Mouse (Mus musculus) ES-Bruce4 (cell line): Measurements from ENCODE around the gene Maml3. TPM values are rescaled to one million over a fixed set of nuclear protein-coding genes. Genes with fewer than 3 reads are reported as not detected.

Experiments
- H3K27ac ChIP-seq: 2 replicates; pipeline ENCODE4 v1.5.1; 2012; ENCODE audit warnings: low read length, inconsistent platforms; ENCODE audit not compliant: insufficient read depth
- H3K27me3 ChIP-seq: 2 replicates; pipeline ENCODE4 v1.6.1; 2012; ENCODE audit warnings: mild to moderate bottlenecking, low read length, inconsistent platforms; ENCODE audit not compliant: control insufficient read depth, poor library complexity, insufficient read depth, severe bottlenecking
- H3K36me3 ChIP-seq: 2 replicates; pipeline ENCODE4 v1.6.1; 2012; ENCODE audit warnings: inconsistent platforms, mild to moderate bottlenecking, low read length, moderate library complexity; ENCODE audit not compliant: control insufficient read depth, poor library complexity, insufficient read depth, severe bottlenecking
- H3K4me1 ChIP-seq: one replicate; pipeline ENCODE4 v1.8.1; 2011; ENCODE audit warnings: low read length; ENCODE audit not compliant: control insufficient read depth, insufficient read depth
- H3K4me3 ChIP-seq: 2 replicates; pipeline ENCODE4 v1.5.1; 2011; ENCODE audit warnings: low read depth, mild to moderate bottlenecking, low read length
- H3K9ac ChIP-seq: 2 replicates; pipeline ENCODE4 v1.6.1; 2012; ENCODE audit warnings: low read depth, mild to moderate bottlenecking, inconsistent platforms; ENCODE audit not compliant: poor library complexity, severe bottlenecking
- H3K9me3 ChIP-seq: replicated peaks from 2 replicates; pipeline ENCODE4 v1.6.1; 2012; ENCODE audit warnings: mild to moderate bottlenecking, low read length, inconsistent platforms; ENCODE audit not compliant: control insufficient read depth, poor library complexity, insufficient read depth, severe bottlenecking
- CTCF ChIP-seq: IDR thresholded peaks from one replicate; pipeline ENCODE4 v1.8.1; 2011; ENCODE audit warnings: low read depth, low read length
- EP300 ChIP-seq: IDR thresholded peaks from 2 replicates; pipeline ENCODE4 v1.6.1; 2011; ENCODE audit warnings: low read depth, low read length; ENCODE audit not compliant: insufficient read depth
- POLR2A ChIP-seq: IDR thresholded peaks from one replicate; pipeline ENCODE4 v1.8.1; 2011; ENCODE audit warnings: low read length; ENCODE audit not compliant: insufficient read depth
- polyA plus RNA-seq: library from polyadenylated mRNA; stranded (reverse); fragments of >200 nt; gene quantifications from 2 replicates; pipeline ENCODE4 v1.2.4, GENCODE M21; 2011; ENCODE audit warnings: low read depth; ENCODE audit not compliant: missing spikeins, insufficient read depth, insufficient read length

Maml3 gene
- polyA plus RNA-seq, 1 experiment: 5.7 TPM

DNA sequence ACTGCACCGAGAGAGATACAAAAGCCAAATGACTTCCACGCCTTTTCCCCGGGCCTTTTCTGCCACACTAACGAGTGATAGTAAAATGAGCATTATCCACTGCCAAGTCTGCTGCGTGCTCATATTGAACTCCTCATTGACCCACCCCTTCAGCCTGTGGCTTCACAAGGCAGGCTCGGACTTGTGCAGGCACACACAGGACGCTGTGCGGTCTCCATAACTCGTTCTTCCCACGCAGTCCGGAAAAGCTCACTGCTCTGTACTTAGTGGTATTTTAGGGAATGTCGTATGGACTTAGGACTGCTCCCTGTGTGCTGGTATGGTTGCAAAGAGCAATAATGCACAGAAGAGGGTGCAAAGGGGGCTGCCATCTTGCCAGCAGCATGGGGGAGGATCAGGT is 262.7 kb downstream of the Maml3 start:
- H3K36me3 ChIP-seq: no peaks in the 10 kb centered on the region
- H3K27me3 ChIP-seq: no peaks in the 10 kb centered on the region
- no peak for TF ChIP-seq EP300
- TF ChIP-seq POLR2A: no peak
- no peak for TF ChIP-seq CTCF
- H3K4me1 ChIP-seq: no peaks in the 10 kb centered on the region
- no peak overlapping the region for H3K4me3 ChIP-seq
- no peak overlapping the region for H3K27ac ChIP-seq
- H3K9me3 ChIP-seq: no peaks in the 10 kb centered on the region
- H3K9ac ChIP-seq: no peak overlapping the region

DNA sequence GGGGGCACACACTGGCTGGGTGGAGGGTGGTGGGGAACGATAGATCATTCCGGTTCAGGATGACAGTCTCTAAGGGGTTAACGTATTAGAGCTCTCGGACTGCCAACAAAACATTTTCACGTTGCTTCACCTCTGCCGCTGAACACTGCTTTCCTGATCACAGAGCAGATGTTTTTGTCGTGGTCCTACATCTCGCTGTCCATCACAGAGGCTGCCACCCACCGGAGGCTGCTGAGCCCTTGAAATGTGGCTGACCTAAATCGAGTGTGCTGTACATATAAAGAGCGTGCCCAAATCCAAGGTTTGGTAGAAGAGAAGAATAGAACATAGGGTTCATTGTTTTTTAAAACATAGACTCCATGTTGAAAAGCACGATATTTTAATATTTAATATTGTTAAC is 263.3 kb downstream of the Maml3 start:
- Histone ChIP-seq H3K27ac (no peak overlapping the region), H3K9me3 (no peaks in the 10 kb centered on the region), H3K27me3 (no peaks in the 10 kb centered on the region), H3K4me3 (no peak overlapping the region), H3K4me1 (no peaks in the 10 kb centered on the region), H3K9ac (no peak overlapping the region), H3K36me3 (no peaks in the 10 kb centered on the region)
- TF ChIP-seq CTCF (no peak), EP300 (no peak), POLR2A (no peak)

DNA sequence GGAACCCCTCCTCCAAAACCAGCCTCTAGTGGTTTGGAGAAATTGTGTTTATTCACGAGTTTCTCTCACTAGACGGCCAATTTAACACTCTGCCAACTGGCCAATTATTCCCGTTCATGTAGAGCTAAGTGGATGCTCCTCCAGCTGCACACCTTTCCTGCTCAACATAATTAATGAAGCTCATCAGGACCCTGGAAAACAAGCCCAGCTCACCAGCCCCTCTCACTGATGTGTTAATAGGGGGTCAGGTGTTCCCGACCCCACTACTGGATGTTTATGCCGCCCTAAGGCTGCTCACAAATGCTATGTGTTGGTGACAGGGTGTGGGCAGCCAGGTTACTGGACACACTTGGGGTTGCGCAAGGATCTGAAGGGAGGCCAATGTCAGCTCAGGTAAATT is 263.7 kb downstream of the Maml3 start:
- no peak for TF ChIP-seq EP300
- no peak for TF ChIP-seq CTCF
- TF ChIP-seq POLR2A: no peak
- no peak overlapping the region for H3K4me3 ChIP-seq
- no peaks in the 10 kb centered on the region for H3K27me3 ChIP-seq
- H3K36me3 ChIP-seq: no peaks in the 10 kb centered on the region
- H3K9ac ChIP-seq: no peak overlapping the region
- H3K4me1 ChIP-seq: no peaks in the 10 kb centered on the region
- H3K9me3 ChIP-seq: no peaks in the 10 kb centered on the region
- no peak overlapping the region for H3K27ac ChIP-seq

DNA sequence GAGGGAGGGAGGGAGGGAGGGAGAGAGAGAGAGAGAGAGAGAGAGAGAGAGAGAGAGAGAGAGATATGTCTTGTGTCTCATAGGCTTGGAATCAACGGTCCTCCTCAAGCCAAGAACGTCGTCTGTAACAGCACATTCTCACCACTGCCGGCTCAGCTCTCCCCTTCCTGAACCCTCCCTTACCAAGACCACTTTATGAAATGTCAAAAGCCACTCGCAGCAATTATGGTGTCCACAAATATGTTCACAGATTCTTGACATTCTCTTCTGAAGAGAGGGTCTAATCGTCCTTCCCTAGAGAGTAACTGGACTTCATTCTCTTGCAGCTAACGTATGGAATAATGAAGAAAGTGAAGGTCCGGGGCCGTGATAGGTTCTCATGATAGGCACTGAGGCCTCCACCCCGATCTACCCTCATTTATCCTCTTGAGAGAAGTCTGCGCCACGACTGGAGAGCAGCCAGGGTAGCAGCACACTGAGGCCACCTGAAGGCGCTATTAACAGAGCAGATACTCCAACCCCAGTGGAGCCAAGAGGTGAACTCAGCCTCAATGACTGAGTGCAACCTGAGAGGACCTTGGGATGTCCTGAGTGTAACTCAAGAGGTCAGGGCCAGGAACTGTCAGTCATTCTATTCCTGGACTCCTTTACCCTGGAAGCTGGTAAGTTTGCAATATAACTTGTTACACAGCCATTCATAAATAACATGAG is 264.6 kb downstream of the Maml3 start:
- Histone ChIP-seq H3K36me3 (no peaks in the 10 kb centered on the region), H3K9ac (no peak overlapping the region), H3K27ac (no peak overlapping the region), H3K4me3 (no peak overlapping the region), H3K27me3 (no peaks in the 10 kb centered on the region), H3K4me1 (no peaks in the 10 kb centered on the region), H3K9me3 (no peaks in the 10 kb centered on the region)
- no peak for TF ChIP-seq POLR2A
- TF ChIP-seq CTCF: no peak
- no peak for TF ChIP-seq EP300

DNA sequence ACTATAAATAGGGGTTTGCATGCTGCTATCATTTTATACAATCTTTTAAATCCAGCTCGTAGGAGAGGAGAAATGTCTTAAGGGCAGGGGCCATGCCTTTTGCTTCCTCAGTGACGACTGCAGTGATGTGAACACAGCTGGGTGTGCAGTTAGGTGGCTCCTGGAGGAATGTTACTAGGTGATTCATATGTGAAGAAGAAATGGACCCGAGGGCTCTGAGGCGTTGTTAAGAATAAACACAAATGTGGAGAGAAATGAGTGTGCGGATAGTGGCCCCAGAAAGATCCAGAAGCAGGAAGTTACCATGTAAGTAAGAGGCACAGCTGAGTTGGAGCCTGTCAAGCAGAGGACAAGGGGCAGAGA is 265.5 kb downstream of the Maml3 start:
- Histone ChIP-seq H3K9ac (no peak overlapping the region), H3K4me1 (no peaks in the 10 kb centered on the region), H3K27ac (no peak overlapping the region), H3K36me3 (no peaks in the 10 kb centered on the region), H3K4me3 (no peak overlapping the region), H3K9me3 (no peaks in the 10 kb centered on the region), H3K27me3 (no peaks in the 10 kb centered on the region)
- no peak for TF ChIP-seq EP300
- no peak for TF ChIP-seq POLR2A
- no peak for TF ChIP-seq CTCF

DNA sequence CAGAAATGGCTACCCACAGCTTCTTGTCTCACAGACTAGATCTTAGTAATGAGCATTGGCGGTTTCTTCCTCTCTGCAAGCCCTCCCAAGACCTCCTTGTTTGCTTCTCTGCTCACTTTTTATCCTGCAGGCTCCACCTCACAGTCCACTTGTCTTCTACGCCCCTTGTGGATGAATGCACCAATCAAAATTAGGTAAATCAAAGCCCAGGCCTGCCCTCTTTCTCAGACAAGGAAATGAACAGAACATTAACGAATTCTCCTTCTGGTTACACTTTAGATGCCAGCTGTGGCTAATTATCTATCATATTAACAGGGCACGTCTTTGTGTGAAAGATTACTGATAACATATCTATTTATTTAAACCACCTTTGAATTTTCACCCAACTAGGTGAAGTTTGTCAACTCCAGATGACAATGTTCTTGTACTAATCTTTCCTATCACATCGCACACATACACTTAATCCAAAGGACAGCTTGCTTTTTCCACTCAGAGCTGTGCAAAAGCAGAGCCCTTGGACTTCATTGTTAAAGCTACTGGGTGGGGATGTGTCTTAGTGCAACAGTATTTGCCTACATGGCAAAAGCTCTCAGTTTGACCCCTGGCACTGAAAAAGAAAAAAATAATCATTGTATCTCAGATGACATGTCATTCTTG is 266.1 kb downstream of the Maml3 start:
- H3K4me3 ChIP-seq: no peak overlapping the region
- H3K36me3 ChIP-seq: no peaks in the 10 kb centered on the region
- no peaks in the 10 kb centered on the region for H3K4me1 ChIP-seq
- no peak overlapping the region for H3K9ac ChIP-seq
- no peaks in the 10 kb centered on the region for H3K27me3 ChIP-seq
- no peaks in the 10 kb centered on the region for H3K9me3 ChIP-seq
- no peak overlapping the region for H3K27ac ChIP-seq
- TF ChIP-seq CTCF: no peak
- TF ChIP-seq POLR2A: no peak
- TF ChIP-seq EP300: no peak
